Mouse (Mus musculus) G1E (cell line): Measurements from ENCODE around the gene Ctsa.

Experiments used
- CTCF ChIP-seq: IDR thresholded peaks from 2 replicates; pipeline ENCODE4 v1.5.1; 2012; ENCODE audit warnings: low read depth, low read length, inconsistent platforms, mixed read lengths
- GATA1 ChIP-seq: IDR thresholded peaks from 2 replicates; pipeline ENCODE4 v1.6.1; 2012; ENCODE audit warnings: borderline replicate concordance, low read length, inconsistent platforms, mixed read lengths

GRCm38 (mm10) chr2:164817206-164817605 lies 15.5 kb upstream of the Ctsa start:
- TF ChIP-seq CTCF (no peak), GATA1 (no peak)
